15 mouse cellular contexts compared by ENCODE assay signal in genomic region chr12:41877292-41877959, GRCm38 (mm10).
A peak's percentile ranks its signal among the peaks of the same experiment; 100 is the strongest.
DNase-seq lines count a peak whose midpoint lies in the region; ATAC-seq lines count a peak whose summit lies in the region.
"Had no signal": no experiment of that assay in that cellular context is flagged by ENCODE, and none has a peak within 500 bp of the region (broad histone marks: within the 10 kb centered on the region; RNA-seq: fewer than 3 reads in every experiment).

No protein-coding gene starts in this region.

- no peaks in the 10 kb centered on the region for H3K27me3 ChIP-seq in hindbrain, embryonic 16.5 days (replicated peaks; ENCODE audit: control insufficient read depth, insufficient read depth, low read length)
- no peaks in the 10 kb centered on the region for H3K27me3 ChIP-seq in hindbrain, embryonic 11.5 days (ENCODE audit: control insufficient read depth, insufficient read depth, low read length)
- H3K27me3 ChIP-seq: Patski had no signal

- no peaks in the 10 kb centered on the region for H3K36me3 ChIP-seq in hindbrain, embryonic 16.5 days (ENCODE audit: control insufficient read depth, insufficient read depth, low read length)
- no peaks in the 10 kb centered on the region for H3K36me3 ChIP-seq in hindbrain, embryonic 11.5 days (ENCODE audit: control insufficient read depth, insufficient read depth, low read length)

- peak; percentile 63; the same call in 1 of the 2 replicates for ATAC-seq in hindbrain, embryonic 16.5 days
- ATAC-seq in hindbrain, embryonic 11.5 days (ENCODE audit: low FRiP score) = no peak
- ATAC-seq: CD4-positive, CD25-positive, alpha-beta regulatory T cell, adult 4 months; liver, postnatal 0 days; Patski had no signal

- intact Hi-C loops in left cerebral cortex, postnatal 14 days (cut with DNase I) = no loop called here
- intact Hi-C loops in gastrocnemius, postnatal 14 days (cut with DNase I; ENCODE audit: low total_unique reads) = no loop called here

- no peaks in the 10 kb centered on the region for H3K9me3 ChIP-seq in hindbrain, embryonic 16.5 days (ENCODE audit: control insufficient read depth, low read length)
- H3K9me3 ChIP-seq in hindbrain, embryonic 11.5 days (ENCODE audit: control insufficient read depth, low read length) = no peaks in the 10 kb centered on the region

- no peak for DNase-seq in hindbrain, embryonic 11.5 days (ENCODE audit: low spot score)
- DNase-seq in right cerebral cortex, adult 2 months (ENCODE audit: low spot score in 2 of 2) = peak; percentile 43 to 55
- DNase-seq in right cerebral cortex, postnatal 4 days = no peak
- DNase-seq in left cerebral cortex, postnatal 14 days (ENCODE audit: low spot score in 2 of 2) = peak; percentile 52 to 67
- DNase-seq in gastrocnemius, postnatal 14 days = no peak
- DNase-seq in lung, postnatal 14 days = no peak
- DNase-seq: adrenal gland, postnatal 10 days; heart, adult 11 months; kidney, adult 2 months; liver, postnatal 0 days; retina, postnatal 1 day had no signal

- no peak overlapping the region for H3K4me3 ChIP-seq in hindbrain, embryonic 16.5 days (ENCODE audit: low read length)
- no peak overlapping the region for H3K4me3 ChIP-seq in hindbrain, embryonic 11.5 days (ENCODE audit: low read depth, low read length)

- peak overlapping the region; percentile 54; the same call in 1 of the 2 replicates for H3K27ac ChIP-seq in hindbrain, embryonic 16.5 days (ENCODE audit: low read depth, low read length)
- no peak overlapping the region for H3K27ac ChIP-seq in hindbrain, embryonic 11.5 days (ENCODE audit: low read depth, low read length)
- H3K27ac ChIP-seq: stomach, postnatal 0 days had no signal

- no peak overlapping the region for H3K4me2 ChIP-seq in hindbrain, embryonic 16.5 days (ENCODE audit: low read length)
- H3K4me2 ChIP-seq in hindbrain, embryonic 11.5 days (replicated peaks; ENCODE audit: low read depth, low read length) = no peak overlapping the region

- no peaks in the 10 kb centered on the region for H3K4me1 ChIP-seq in hindbrain, embryonic 16.5 days (ENCODE audit: control insufficient read depth, insufficient read depth, low read depth, low read length)
- no peaks in the 10 kb centered on the region for H3K4me1 ChIP-seq in hindbrain, embryonic 11.5 days (replicated peaks; ENCODE audit: control insufficient read depth, insufficient read depth, low read length)

- WGBS in hindbrain, embryonic 16.5 days = 44% methylated on average over 5 of the region's 5 CpGs
- 76% methylated on average over 5 of the region's 5 CpGs for WGBS in hindbrain, embryonic 11.5 days

- H3K9ac ChIP-seq in hindbrain, embryonic 16.5 days (ENCODE audit: low read depth, low read length) = no peak overlapping the region
- no peak overlapping the region for H3K9ac ChIP-seq in hindbrain, embryonic 11.5 days (ENCODE audit: low read depth, low read length)
- H3K9ac ChIP-seq: liver, postnatal 0 days had no signal

Comparison
In these comparisons a context has a peak if more than half of its experiments do, and no peak if none do; other contexts are left out.
1. DNase-seq: peak in right cerebral cortex, adult 2 months (2 of 2) and left cerebral cortex, postnatal 14 days (2 of 2); none in hindbrain, embryonic 11.5 days (single experiment), right cerebral cortex, postnatal 4 days (single experiment), gastrocnemius, postnatal 14 days (single experiment) and lung, postnatal 14 days (single experiment).